Mouse (Mus musculus) heart, embryonic 14.5 days (tissue): ENCODE measurements around the gene Accsl. TPM values are rescaled to one million over a fixed set of nuclear protein-coding genes. Genes with fewer than 3 reads are reported as not detected.

Experiments used
- ATAC-seq: fragments of 200-750 bp; cut with Nextera tagmentation; 2 replicates; pipeline ENCODE4 v1.8.0; 2017; ENCODE audit warnings: low read depth, moderate TSS enrichment; ENCODE audit not compliant: insufficient number of reproducible peaks, insufficient read depth, low FRiP score
- H3K27ac ChIP-seq, 2 experiments: fragments of 200-500 bp in 1 of 2; fragments of 300-500 bp in 1 of 2; sonication (generic) in 1 of 2; replicated peaks in 1 of 2; 2 replicates each; pipeline ENCODE4 v1.5.1; 2012 to 2014; ENCODE audit warnings: low read depth in 2 of 2, low read length in 2 of 2, control low read depth in 1 of 2, mild to moderate bottlenecking in 1 of 2, mixed read lengths in 1 of 2; ENCODE audit not compliant: control insufficient read depth in 1 of 2, insufficient read depth in 1 of 2
- H3K27me3 ChIP-seq: fragments of 300-500 bp; sonication (generic); 2 replicates; pipeline ENCODE4 v1.6.1; 2014; ENCODE audit warnings: mild to moderate bottlenecking, low read length, control low read depth; ENCODE audit not compliant: control insufficient read depth, insufficient read depth
- H3K36me3 ChIP-seq: fragments of 300-500 bp; sonication (generic); 2 replicates; pipeline ENCODE4 v1.6.1; 2014; ENCODE audit warnings: mild to moderate bottlenecking, control low read depth, low read length, mixed read lengths; ENCODE audit not compliant: control insufficient read depth, insufficient read depth
- H3K4me1 ChIP-seq, 2 experiments: fragments of 200-500 bp in 1 of 2; fragments of 300-500 bp in 1 of 2; sonication (generic) in 1 of 2; 2 replicates each; pipeline ENCODE4 v1.6.1; 2012 to 2014; ENCODE audit warnings: low read length in 2 of 2, control low read depth in 1 of 2, mixed read lengths in 1 of 2; ENCODE audit not compliant: control insufficient read depth in 2 of 2, insufficient read depth in 2 of 2
- H3K4me2 ChIP-seq: fragments of 300-500 bp; sonication (generic); 2 replicates; pipeline ENCODE4 v1.6.1; 2014; ENCODE audit warnings: mild to moderate bottlenecking, low read length
- H3K4me3 ChIP-seq, 2 experiments: fragments of 200-500 bp in 1 of 2; fragments of 300-500 bp in 1 of 2; sonication (generic) in 1 of 2; 2 replicates each; pipeline ENCODE4 v1.5.1; 2012 to 2014; ENCODE audit warnings: low read length in 2 of 2, mild to moderate bottlenecking in 2 of 2, control low read depth in 1 of 2, low read depth in 1 of 2, moderate library complexity in 1 of 2; ENCODE audit not compliant: control insufficient read depth in 1 of 2, insufficient read depth in 1 of 2
- H3K9ac ChIP-seq: fragments of 300-500 bp; sonication (generic); 2 replicates; pipeline ENCODE4 v1.6.1; 2014; ENCODE audit warnings: mild to moderate bottlenecking, low read length
- H3K9me3 ChIP-seq: fragments of 300-500 bp; sonication (generic); 2 replicates; pipeline ENCODE4 v1.6.1; 2016; ENCODE audit warnings: low read length, control low read depth; ENCODE audit not compliant: control insufficient read depth
- WGBS: fragments of 180-500 bp; shearing (Covaris S2); extraction: QIAGEN DNeasy Blood & Tissue Kit; methylation state at CpG from one replicate; pipeline ENCODE4 v1.1.7; 2014; 5-methylcytosine and 5-hydroxymethylcytosine counted together
- polyA plus RNA-seq: library from polyadenylated mRNA; unstranded; fragments of >200 nt; fragmentation: Nextera tagmentation; extraction: Ambion mirVana; gene quantifications from 2 replicates; pipeline ENCODE4 v1.2.1, GENCODE M21; 2014

Accsl gene
- not detected in 2 replicates for polyA plus RNA-seq

DNA sequence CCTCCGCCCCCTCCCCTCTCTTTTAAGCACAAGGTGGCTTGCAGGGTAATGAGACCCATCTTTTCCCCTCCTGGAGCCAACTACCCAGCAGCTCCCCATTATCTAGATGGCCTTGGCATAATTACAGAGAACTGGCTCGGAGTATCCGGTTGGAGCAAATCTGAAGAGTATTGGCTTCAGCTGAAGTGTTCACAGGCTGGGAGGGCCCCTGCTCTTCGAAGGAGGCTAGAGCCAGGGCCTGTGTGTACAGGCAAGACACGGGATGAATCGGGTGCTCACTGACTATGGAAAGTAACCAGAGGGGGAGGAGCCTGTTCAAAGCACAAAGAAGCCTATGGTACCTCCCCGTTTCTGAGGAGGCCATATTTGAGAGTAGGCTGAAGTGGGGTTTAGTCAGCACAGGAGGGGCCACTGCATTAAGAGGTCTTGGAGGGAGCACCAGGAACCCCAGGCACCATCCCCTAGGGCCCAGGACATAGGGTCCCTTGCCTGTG, at the start of gene Accsl:
TSS of gene Accsl (minus strand) at position 51 of the 494 bp plus-strand sequence.
- H3K36me3 ChIP-seq: no peaks in the 10 kb centered on the region

DNA sequence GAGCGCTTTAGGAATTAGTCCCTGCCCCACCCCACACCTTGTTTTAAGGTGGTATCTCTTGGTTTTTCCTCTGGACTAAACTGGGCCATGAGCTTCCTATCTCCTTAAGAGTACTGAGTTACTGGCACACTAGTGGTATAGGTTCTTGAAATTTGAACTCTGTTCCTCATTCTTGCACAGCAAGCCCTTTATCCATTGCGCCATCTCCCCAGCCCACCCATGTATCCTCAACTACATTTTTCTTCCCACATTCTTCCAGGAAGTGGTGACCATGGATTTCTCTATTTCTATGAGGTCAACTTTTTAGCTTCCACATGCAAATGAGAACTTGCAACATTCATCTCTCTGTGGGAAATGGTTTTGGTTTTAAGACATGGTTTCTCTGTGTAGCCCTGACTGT, 44.6 kb upstream of the Accsl start:
- no peaks in the 10 kb centered on the region for H3K9me3 ChIP-seq
- 0 out of 2 replicates have a peak, but pooled peaks cover 3% of the 10 kb centered on the region for H3K27me3 ChIP-seq
- no peak for ATAC-seq
- H3K36me3 ChIP-seq: no peaks in the 10 kb centered on the region
- no peak overlapping the region for H3K9ac ChIP-seq
- WGBS: 77% methylated on average over 2 of the region's 2 CpGs
- H3K4me2 ChIP-seq: no peak overlapping the region
- H3K4me1 ChIP-seq: peaks cover 2 to 3% of the 10 kb centered on the region in 2 experiments; a peak in 2 of 4 replicates
- H3K4me3 ChIP-seq: no peak overlapping the region
- no peak overlapping the region for H3K27ac ChIP-seq

More for the DNA sequence above, at the start of gene Accsl:
- no peak within 1 kb of the TSS for H3K9ac ChIP-seq
- WGBS: 60% methylated on average over 7 of the region's 7 CpGs
- no peak within 1 kb of the TSS for H3K4me2 ChIP-seq
- peaks cover 5% of the 10 kb centered on the region; the same call in 1 of the 2 replicates for H3K27me3 ChIP-seq
- no peaks in the 10 kb centered on the region for H3K9me3 ChIP-seq
- no peak within 1 kb of the TSS for H3K27ac ChIP-seq
- ATAC-seq: no peak
- H3K4me1 ChIP-seq: peaks cover 2% of the 10 kb centered on the region in 2 experiments; a peak in 1 of 4 replicates
- H3K4me3 ChIP-seq: no peak within 1 kb of the TSS

GRCm38 (mm10) chr2:93911942-93912341, 43.0 kb upstream of the Accsl start:
- Histone ChIP-seq H3K27me3 (0 out of 2 replicates have a peak, but pooled peaks cover 10% of the 10 kb centered on the region), H3K36me3 (no peaks in the 10 kb centered on the region), H3K4me3 (no peak overlapping the region), H3K27ac (no peak overlapping the region), H3K9me3 (no peaks in the 10 kb centered on the region), H3K4me2 (no peak overlapping the region), H3K9ac (no peak overlapping the region), H3K4me1 (peaks cover 2 to 7% of the 10 kb centered on the region in 2 experiments; a peak in 2 of 4 replicates)
- 80% methylated on average over 10 of the region's 10 CpGs for WGBS
- no peak for ATAC-seq

GRCm38 (mm10) chr2:93909716-93910115, 40.8 kb upstream of the Accsl start:
- WGBS: 73% methylated on average over 5 of the region's 5 CpGs

DNA sequence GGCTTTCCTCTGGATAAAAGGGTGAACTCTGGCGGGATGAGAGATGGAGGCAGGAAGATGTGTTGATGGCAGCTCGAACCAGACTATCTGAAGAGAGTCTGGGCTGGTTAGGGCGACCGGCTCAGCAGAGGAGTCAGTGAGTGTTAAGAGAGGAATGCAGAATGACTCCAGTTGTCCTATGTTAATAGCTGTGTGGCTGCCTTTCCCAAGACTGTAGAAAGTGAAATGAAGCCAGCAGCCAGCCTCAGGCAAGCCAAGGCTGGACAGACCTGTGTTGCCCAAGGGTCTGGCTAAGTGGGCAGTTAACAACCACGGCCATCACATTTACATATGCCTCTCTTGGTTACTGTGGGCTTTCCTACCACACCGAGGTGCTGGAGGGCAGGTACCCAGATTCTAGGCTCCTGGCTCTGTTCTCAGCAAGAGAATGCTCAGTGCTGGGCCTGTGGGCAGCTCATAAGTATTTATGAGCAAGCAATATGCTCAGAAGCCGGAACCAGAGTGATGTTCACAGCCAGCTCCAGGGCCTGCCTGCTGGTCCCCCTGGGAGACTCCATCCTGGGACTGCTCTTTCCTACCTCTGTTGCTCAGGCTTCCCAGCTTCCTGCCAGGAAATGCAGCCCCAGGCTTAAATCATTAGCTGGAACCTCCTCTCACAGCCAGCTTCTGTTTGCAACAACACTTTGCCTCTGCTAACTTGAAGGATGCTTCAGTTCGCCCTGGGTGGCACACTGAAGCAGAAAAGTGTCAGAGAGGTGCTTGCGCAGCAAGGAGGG, 38.8 kb upstream of the Accsl start:
- no peak overlapping the region for H3K4me3 ChIP-seq
- no peak for ATAC-seq
- WGBS: 45% methylated on average over 9 of the region's 9 CpGs
- no peaks in the 10 kb centered on the region for H3K9me3 ChIP-seq
- H3K4me1 ChIP-seq: peaks cover 12 to 17% of the 10 kb centered on the region in 2 experiments
- no peak overlapping the region for H3K27ac ChIP-seq
- H3K4me2 ChIP-seq: no peak overlapping the region
- no peaks in the 10 kb centered on the region for H3K36me3 ChIP-seq
- H3K9ac ChIP-seq: no peak overlapping the region
- 0 out of 2 replicates have a peak, but pooled peaks cover 10% of the 10 kb centered on the region for H3K27me3 ChIP-seq

More at GRCm38 (mm10) chr2:93909716-93910115, 40.8 kb upstream of the Accsl start:
- peaks cover 2 to 7% of the 10 kb centered on the region in 2 experiments; a peak in 2 of 4 replicates for H3K4me1 ChIP-seq
- 0 out of 2 replicates have a peak, but pooled peaks cover 10% of the 10 kb centered on the region for H3K27me3 ChIP-seq
- no peak overlapping the region for H3K9ac ChIP-seq
- no peak overlapping the region for H3K4me2 ChIP-seq
- no peak overlapping the region for H3K27ac ChIP-seq
- ATAC-seq: no peak
- H3K9me3 ChIP-seq: no peaks in the 10 kb centered on the region
- no peaks in the 10 kb centered on the region for H3K36me3 ChIP-seq
- no peak overlapping the region for H3K4me3 ChIP-seq

DNA sequence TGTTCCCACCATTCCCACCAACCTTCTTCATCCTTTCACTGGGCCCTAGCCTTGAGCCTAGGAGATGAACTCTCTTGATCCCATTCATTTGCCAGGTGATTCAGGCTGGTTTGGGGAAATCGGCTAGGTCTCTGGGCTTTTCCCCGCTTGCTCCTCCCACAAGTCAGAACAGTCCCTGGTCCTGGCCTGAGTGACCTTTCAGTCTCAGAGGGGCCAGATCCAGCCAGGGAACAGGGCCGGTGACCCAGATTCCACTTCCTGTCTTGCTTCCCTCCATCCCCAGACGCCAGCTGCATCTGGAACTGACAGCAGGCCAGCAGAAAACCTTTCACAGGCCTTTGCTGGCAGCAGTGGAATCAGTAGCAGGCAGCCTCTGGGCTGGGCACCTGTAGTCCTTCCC, 37.4 kb upstream of the Accsl start:
- Histone ChIP-seq H3K27me3 (0 out of 2 replicates have a peak, but pooled peaks cover 10% of the 10 kb centered on the region), H3K27ac (no peak overlapping the region), H3K4me1 (peaks cover 12 to 17% of the 10 kb centered on the region in 2 experiments), H3K9ac (no peak overlapping the region), H3K4me2 (no peak overlapping the region), H3K4me3 (no peak overlapping the region), H3K9me3 (no peaks in the 10 kb centered on the region), H3K36me3 (no peaks in the 10 kb centered on the region)
- ATAC-seq: no peak
- 44% methylated on average over 4 of the region's 4 CpGs for WGBS

DNA sequence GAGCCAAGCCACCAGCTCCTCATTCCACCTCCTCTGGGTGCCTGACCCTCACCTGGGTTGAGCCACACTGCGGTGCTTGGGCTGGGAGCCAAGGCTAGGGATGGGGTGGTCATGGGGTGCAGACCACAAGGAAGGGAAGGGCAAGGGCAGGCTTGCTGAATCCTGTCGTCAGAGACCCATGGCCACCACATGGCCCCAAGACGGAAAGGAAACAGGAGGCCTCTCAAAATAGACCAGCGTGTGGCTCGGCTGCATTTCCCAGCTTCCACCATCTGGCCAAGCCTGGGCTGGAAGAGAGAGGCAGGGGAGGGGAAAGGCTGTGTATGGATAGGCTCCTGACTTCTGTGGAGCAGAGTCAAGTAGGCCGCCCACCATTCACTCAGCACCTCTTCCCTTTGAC, 34.5 kb upstream of the Accsl start:
- no peak overlapping the region for H3K27ac ChIP-seq
- H3K9ac ChIP-seq: no peak overlapping the region
- 0 out of 2 replicates have a peak, but pooled peaks cover 5% of the 10 kb centered on the region for H3K27me3 ChIP-seq
- H3K4me2 ChIP-seq: no peak overlapping the region
- no peak overlapping the region for H3K4me3 ChIP-seq
- WGBS: 20% methylated on average over 6 of the region's 6 CpGs
- H3K9me3 ChIP-seq: no peaks in the 10 kb centered on the region
- no peaks in the 10 kb centered on the region for H3K36me3 ChIP-seq
- peaks cover 9 to 14% of the 10 kb centered on the region in 2 experiments for H3K4me1 ChIP-seq
- ATAC-seq: no peak
